Mouse (Mus musculus) MEL-GATA-1-ER (cell line): Measurements from ENCODE around the gene Carmil2.

Experiments
- DNase-seq: peaks from one replicate; pipeline ENCODE4 v3.0.0-alpha.2; 2012; ENCODE audit warnings: low read depth; ENCODE audit errors: extremely low read depth

Gene Carmil2

DNA sequence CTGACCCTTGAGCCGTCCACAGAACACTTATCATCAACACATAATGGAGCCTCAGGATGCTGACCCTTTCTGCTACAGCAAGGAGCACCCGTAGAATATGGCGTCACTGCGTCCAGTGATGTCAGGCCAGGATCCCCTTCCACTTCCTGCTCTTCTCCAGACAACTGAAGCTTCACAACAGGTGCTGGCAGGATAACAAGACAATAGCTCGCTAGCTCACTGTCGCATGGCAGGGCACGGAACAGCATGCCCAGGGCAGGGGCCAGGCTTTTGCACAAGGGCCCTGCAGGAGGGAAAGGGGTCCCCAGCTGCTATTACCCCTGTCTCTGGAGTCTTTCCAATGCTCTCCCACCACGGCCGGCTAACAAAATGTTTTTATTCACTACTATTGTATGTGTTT, 36.8 kb downstream of the Carmil2 start:
- no peak for DNase-seq

DNA sequence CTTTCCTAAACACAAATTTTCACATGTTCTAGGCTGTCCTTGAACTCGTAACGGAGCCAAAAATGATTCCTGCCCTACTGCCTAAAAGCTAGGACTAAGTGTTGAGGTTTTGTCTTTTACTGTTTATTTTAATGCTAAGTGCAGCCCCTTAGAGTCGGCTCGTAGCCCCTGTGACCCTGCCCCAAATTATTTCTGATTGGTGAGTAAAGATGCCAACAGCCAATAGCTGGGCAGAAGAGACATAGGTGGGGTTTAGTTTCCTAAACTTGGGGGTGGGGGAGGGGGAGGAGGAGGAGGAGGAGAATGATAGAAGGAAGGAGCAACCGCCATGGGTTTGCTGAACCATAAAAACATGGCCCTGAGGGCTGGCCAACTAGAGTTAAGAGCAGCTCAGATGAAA, 39.7 kb downstream of the Carmil2 start:
- DNase-seq = no peak

DNA sequence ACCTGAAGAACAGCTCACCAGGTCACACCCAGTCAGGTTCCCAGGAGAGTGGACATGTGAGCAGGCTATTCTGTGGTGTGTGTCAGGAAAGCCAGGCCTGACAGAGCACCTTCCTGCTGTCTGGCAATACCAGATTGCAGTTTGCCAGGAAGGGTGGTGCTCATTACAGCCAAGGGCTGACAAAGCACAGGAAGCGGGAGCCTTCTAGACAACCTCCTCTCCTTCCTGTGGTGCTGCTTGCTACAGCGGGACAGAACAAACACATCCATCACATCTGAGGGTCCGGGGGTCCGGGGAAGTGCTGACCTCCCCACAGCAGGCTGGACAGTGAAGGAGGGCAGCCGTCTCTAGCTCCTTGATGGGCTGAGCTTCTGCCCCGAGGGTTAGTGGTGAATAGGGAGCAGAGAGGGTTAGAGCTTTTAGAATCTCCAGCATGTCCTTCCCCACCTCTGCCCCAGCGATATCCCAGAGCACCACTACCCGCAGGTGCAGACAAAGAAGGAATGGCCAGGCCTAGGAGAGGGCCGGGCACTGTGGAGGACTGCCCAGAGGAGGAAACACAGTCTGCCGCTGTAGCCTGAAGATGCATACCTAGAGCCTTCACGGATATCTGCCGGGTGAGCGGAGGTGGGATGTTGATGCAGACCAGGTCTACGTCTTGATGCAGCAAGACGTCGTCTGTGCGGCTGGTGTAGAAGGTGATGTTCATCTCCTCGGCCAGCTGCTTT, 41.5 kb downstream of the Carmil2 start:
- no peak for DNase-seq

DNA sequence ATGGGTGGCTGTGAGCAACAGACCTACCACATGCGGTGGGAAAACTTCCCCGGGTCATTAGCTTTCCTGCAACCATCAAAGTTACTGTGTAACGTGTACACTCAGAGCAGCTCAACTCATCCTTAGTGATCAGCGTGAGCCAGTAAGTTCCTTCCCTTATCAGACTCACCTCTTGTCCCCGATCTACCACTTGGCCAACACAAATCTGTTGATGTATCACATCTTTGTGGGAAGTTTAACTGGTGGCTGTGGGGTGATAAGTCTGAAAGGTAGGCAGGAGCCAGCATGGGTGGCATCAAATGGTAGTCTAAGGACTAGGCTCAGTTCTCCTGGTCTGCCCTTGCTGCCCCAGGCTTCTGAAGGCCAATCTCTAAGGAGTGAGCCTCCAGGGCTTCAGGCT, 46.1 kb downstream of the Carmil2 start:
- no peak for DNase-seq

DNA sequence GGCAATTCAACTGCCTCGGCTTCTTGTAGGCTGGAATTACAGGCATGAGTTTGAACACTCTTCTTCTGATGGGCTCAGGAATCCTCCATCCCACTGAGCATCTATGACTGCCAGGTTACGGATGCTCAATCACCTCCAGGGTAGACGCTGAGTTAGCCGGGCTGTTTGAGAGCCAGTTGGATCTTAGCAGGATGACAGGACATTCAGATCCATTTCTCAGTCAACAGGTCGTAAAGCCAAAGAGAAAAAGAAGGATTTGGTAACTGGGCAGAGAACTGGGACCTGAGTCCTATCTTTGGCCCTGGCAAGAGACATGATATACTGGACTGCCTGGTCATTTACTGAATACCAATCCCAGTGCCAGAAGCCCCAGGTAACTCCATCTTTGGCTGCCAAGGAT, 53.1 kb downstream of the Carmil2 start:
- DNase-seq = no peak

DNA sequence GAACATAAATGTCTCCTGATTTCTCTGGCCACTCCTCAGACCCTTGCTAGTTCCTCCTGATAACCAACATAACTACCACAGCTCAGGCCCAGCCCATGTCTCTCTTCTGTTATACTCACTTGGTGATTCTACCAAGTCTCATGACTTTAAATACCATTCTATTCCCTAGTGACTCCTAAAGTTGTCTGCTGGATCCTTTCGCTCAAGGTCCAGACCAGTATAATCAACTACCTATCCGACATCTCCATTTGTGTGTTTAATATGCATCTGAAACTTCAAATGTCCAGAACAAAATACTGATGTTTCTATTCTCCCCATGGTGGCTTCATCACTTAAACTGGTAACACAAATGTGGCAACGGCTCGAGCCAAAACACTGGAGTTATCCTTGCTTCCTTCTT, 57.2 kb downstream of the Carmil2 start:
- no peak for DNase-seq
